Mouse (Mus musculus) heart, embryonic 11.5 days (tissue): ENCODE measurements around the gene Fam177a. TPM values are rescaled to one million over a fixed set of nuclear protein-coding genes. Genes with fewer than 3 reads are reported as not detected.
"Not testable (repeated sequence)": the region's sequence is repeated elsewhere in the genome, so short reads cannot be mapped to it uniquely, and the experiment has no call there.

ENCODE experiments used
- ATAC-seq: fragments of 200-750 bp; cut with Nextera tagmentation; replicated peaks from 2 replicates; pipeline ENCODE4 v1.8.0; 2017; ENCODE audit warnings: moderate library complexity; ENCODE audit not compliant: insufficient number of reproducible peaks, low FRiP score, low TSS enrichment
- H3K27ac ChIP-seq: fragments of 300-500 bp; sonication (generic); 2 replicates; pipeline ENCODE4 v1.5.1; 2014; ENCODE audit warnings: mild to moderate bottlenecking, low read depth, low read length
- H3K27me3 ChIP-seq: fragments of 300-500 bp; sonication (generic); 2 replicates; pipeline ENCODE4 v1.6.1; 2014; ENCODE audit warnings: mild to moderate bottlenecking, low read length, mixed read lengths; ENCODE audit not compliant: control insufficient read depth, insufficient read depth
- H3K36me3 ChIP-seq: fragments of 300-500 bp; sonication (generic); 2 replicates; pipeline ENCODE4 v1.6.1; 2014; ENCODE audit warnings: mild to moderate bottlenecking, low read length, moderate library complexity, mixed read lengths; ENCODE audit not compliant: control insufficient read depth, insufficient read depth
- H3K4me1 ChIP-seq: fragments of 300-500 bp; sonication (generic); 2 replicates; pipeline ENCODE4 v1.6.1; 2014; ENCODE audit warnings: low read length; ENCODE audit not compliant: control insufficient read depth, insufficient read depth
- H3K4me2 ChIP-seq: fragments of 300-500 bp; sonication (generic); 2 replicates; pipeline ENCODE4 v1.6.1; 2014; ENCODE audit warnings: mild to moderate bottlenecking, moderate library complexity
- H3K4me3 ChIP-seq: fragments of 300-500 bp; sonication (generic); 2 replicates; pipeline ENCODE4 v1.5.1; 2014; ENCODE audit warnings: low read depth, low read length
- H3K9ac ChIP-seq: fragments of 300-500 bp; sonication (generic); 2 replicates; pipeline ENCODE4 v1.6.1; 2014; ENCODE audit warnings: mild to moderate bottlenecking, low read depth, low read length, moderate library complexity
- H3K9me3 ChIP-seq: fragments of 300-500 bp; sonication (generic); replicated peaks from 2 replicates; pipeline ENCODE4 v1.6.1; 2016; ENCODE audit warnings: low read length; ENCODE audit not compliant: control insufficient read depth
- WGBS: fragments of 180-500 bp; shearing (Covaris S2); extraction: QIAGEN DNeasy Blood & Tissue Kit; methylation state at CpG from one replicate; pipeline ENCODE4 v1.1.7; 2014; ENCODE audit not compliant: insufficient replicate concordance; 5-methylcytosine and 5-hydroxymethylcytosine counted together
- polyA plus RNA-seq: library from polyadenylated mRNA; unstranded; fragments of >200 nt; fragmentation: Nextera tagmentation; extraction: Ambion mirVana; gene quantifications from 2 replicates; pipeline ENCODE4 v1.2.1, GENCODE M21; 2014

Fam177a gene
- polyA plus RNA-seq, 1 experiment from 2014 or later: 19.5 TPM

DNA sequence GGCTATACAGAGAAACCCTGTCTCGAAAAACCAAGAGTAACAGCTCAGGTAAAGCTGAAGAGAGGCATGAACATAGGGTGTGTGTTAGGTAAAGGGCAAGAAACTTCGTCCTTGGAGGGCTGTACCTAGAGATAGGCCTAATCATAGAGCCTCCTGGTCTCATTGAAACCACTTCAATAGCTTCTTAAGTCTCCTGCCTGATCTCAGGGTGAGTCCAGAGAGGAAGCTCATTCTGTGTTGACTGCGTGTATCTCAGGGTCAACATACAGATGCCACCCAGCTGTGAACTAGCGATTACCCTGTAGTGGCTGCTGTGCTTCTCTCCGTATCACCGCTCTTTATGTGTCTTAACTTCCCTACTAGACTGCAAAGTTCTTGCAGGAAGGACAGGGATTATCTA, 13.6 kb downstream of the Fam177a start:
- H3K9me3 ChIP-seq, H3K4me2 ChIP-seq, H3K4me3 ChIP-seq, H3K27ac ChIP-seq, H3K36me3 ChIP-seq, H3K27me3 ChIP-seq, H3K9ac ChIP-seq, H3K4me1 ChIP-seq, ATAC-seq: not testable (repeated sequence)
- WGBS: no CpG with 5 or more reads among the region's 6 CpGs

DNA sequence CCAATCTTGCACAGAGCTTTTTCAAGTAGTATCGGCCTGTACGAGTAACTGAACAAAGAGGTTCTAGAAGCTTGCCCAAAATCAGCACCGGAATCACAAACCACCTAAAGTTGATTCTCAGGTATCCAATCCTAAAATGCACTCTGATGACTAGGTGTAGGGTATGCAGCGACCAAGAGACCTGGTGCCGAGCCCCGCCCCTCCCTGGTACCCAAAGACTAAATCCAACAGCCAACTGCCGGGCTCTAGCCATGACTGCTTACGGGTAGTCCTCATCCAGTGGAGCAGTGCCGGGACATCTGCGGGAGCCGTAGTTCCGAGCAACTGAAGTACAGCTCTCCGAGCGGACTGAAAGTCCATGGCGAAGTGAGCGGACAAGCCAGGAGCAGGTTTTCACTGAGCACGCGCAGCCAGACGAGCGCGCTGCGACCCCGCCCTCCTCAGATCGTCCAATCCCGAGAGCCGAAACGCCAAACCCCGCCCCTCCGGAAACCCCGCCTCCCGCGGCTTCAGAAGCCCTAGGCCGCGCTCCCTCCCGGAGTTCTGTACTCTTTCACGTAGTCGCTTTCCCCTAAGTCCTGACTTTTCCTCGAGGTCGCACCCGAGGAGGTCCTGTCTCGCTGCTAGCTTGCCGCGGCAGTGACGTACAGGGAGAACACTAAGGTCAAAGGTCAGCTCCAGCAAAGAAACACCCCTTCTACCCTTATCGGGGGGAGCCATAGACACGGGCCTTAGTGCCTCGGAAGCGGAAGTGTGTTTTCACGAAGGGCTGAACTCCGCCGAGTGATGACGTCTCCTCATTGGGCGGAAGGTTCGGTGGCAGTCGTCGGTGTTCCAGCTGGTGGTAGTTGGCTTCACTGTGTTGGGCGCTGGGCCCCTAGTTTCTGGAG, 30.5 kb downstream of the Fam177a start, which contains the start of gene Srp54b:
Srp54b (plus strand) TSS at position 546 of the 890 bp plus-strand sequence.
- not testable (repeated sequence) for H3K9me3 ChIP-seq, H3K27ac ChIP-seq, H3K9ac ChIP-seq, H3K4me3 ChIP-seq, H3K4me2 ChIP-seq, H3K27me3 ChIP-seq, H3K36me3 ChIP-seq, H3K4me1 ChIP-seq
- ATAC-seq: peak; percentile 96
- no CpG with 5 or more reads among the region's 57 CpGs for whole genome bisulfite sequencing

DNA sequence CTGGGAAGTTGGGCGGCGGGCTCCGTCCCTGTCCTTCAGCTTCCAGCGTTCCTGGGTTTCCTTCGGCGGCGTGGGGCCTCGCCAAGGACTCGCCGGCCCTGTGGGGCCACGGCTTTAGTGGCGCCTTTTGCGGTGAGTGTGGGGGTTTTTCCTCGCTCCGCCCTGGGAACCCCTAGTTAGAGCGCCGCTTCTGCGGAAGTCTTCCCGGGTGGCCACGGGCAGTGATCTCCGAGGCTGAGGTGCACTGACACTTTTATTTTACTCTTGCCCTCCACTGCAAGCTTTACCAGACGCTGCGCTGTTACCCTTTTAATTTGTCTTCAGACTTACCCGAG, 31.1 kb downstream of the Fam177a start:
- H3K27ac ChIP-seq, H3K27me3 ChIP-seq, H3K36me3 ChIP-seq, H3K4me2 ChIP-seq, H3K4me1 ChIP-seq, H3K9me3 ChIP-seq, ATAC-seq, H3K9ac ChIP-seq, H3K4me3 ChIP-seq: not testable (repeated sequence)
- WGBS: 0% methylated on average over 9 of the region's 24 CpGs

DNA sequence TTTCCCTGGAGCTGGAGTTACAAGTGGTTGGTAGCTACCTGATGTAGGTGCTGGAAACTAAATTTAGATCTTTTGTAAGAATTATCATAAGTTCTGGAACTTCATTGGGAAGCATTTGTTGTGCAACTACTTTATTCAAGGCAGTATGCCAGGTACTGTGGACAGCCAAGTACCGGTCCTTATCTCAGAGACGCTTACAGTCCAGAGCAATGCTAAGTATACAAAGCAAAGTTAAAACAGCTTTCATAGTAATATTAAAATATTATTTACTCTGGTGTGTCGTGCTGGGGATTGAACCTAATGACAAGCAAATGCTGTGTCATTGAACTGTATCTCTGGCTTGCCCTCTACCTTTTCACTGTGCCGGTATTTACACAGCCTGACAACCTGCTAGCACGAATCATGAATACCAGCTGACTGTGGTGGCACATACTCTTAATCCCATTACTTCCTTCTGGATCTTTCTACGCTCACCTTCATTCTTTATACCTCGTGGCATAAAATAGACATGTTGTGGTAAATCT, 42.8 kb downstream of the Fam177a start:
- not testable (repeated sequence) for H3K4me1 ChIP-seq, H3K27ac ChIP-seq, H3K9me3 ChIP-seq, H3K4me3 ChIP-seq, H3K4me2 ChIP-seq, ATAC-seq, H3K9ac ChIP-seq, H3K36me3 ChIP-seq, H3K27me3 ChIP-seq
- no CpG with 5 or more reads among the region's 7 CpGs for WGBS

DNA sequence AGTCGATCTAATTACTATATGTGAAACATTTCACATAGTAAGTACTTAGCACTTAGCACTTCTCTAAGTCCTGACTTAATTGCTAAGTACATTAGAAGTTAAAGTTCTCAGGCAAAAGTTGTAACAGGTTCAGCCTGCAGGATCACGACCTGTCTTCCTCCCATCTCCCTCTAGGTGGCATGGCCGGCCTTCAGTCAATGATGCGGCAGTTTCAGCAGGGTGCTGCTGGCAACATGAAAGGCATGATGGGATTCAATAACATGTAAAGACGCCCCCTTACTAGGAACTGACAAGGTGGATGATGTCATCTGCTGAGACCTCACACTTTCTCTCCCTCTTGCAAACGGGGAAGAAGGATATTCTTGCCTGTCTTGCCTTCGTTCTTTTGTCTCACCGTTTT, 63.4 kb downstream of the Fam177a start:
- H3K9ac ChIP-seq: not testable (repeated sequence)
- no CpG with 5 or more reads among the region's 8 CpGs for WGBS

DNA sequence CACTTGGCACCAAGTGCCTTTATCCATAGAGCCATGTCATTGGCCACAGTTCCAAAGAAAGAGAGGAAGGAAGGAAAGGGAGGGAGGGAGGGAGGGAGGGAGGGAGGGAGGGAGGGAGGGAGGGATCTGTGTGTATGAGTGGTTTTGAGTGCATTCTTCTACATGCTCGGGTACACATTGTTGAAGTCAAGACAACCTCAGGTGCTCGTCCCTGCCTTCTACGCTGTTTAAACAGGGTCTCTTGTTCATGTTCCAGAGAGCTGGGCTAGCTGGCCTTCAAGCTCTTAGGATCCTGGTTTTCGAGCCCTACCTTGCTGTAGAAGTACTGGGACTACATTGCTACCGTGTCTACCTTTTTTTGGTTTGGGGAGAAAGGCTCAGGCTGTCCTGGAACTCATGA, 64.9 kb downstream of the Fam177a start:
- not testable (repeated sequence) for H3K27ac ChIP-seq, H3K36me3 ChIP-seq, H3K27me3 ChIP-seq, ATAC-seq, H3K9me3 ChIP-seq, H3K9ac ChIP-seq, H3K4me2 ChIP-seq, H3K4me1 ChIP-seq, H3K4me3 ChIP-seq
- no CpG with 5 or more reads among the region's 5 CpGs for WGBS

More for the DNA sequence above, 63.4 kb downstream of the Fam177a start:
- H3K4me3 ChIP-seq, H3K4me2 ChIP-seq, H3K9me3 ChIP-seq, H3K4me1 ChIP-seq, H3K36me3 ChIP-seq, H3K27me3 ChIP-seq, H3K27ac ChIP-seq, ATAC-seq: not testable (repeated sequence)

Other genes with a start within 250 kb of the Fam177a start
- not detected in 2 replicates for gene Gm20403, start 137.9 kb upstream of the Fam177a start, polyA plus RNA-seq
- gene Baz1a, start 110.1 kb upstream of the Fam177a start, polyA plus RNA-seq: 11.4 and 18.6 TPM in 2 replicates
- gene 2700097O09Rik, start 44.4 kb upstream of the Fam177a start, polyA plus RNA-seq: 25.6 and 31.5 TPM in 2 replicates
- gene Srp54a, start 44.2 kb upstream of the Fam177a start, polyA plus RNA-seq: 131 and 159 TPM in 2 replicates
- 49.0 and 49.5 TPM in 2 replicates for gene Srp54b, start 30.6 kb downstream of the Fam177a start, polyA plus RNA-seq
- gene 1700047I17Rik2, start 75.1 kb downstream of the Fam177a start, polyA plus RNA-seq: 4.7 TPM in 1 of 2 replicates, not detected in the other
- gene Srp54c, start 105.7 kb downstream of the Fam177a start, polyA plus RNA-seq: 55.1 and 62.3 TPM in 2 replicates
- gene 1110008L16Rik, start 175.1 kb downstream of the Fam177a start, polyA plus RNA-seq: 10.8 and 12.6 TPM in 2 replicates
- gene Ppp2r3c, start 178.5 kb downstream of the Fam177a start, polyA plus RNA-seq: 14.1 and 16.7 TPM in 2 replicates